Mouse (Mus musculus) E14TG2a.4 (cell line): ENCODE measurements at regions not wholly inside any gene's neighbourhood (a gene's known extent, or its start where the extent isn't known, plus 50 kb on each side); places are given as distances from the start of the nearest gene placed in this dataset.

Experiments
- CTCF ChIP-seq: conservative IDR thresholded peaks from 2 replicates; pipeline ENCODE4 v1.5.1; 2014; ENCODE audit warnings: low read length
- NANOG ChIP-seq: IDR thresholded peaks from 2 replicates; pipeline ENCODE4 v1.6.1; 2014; ENCODE audit warnings: borderline replicate concordance, low read length, mixed read lengths
- POU5F1 ChIP-seq: IDR thresholded peaks from 2 replicates; pipeline ENCODE4 v1.6.1; 2014; ENCODE audit warnings: low read length, borderline replicate concordance

GRCm38 (mm10) chr5:74801946-74802345 lies 99.2 kb upstream of the Lnx1 start:
- TF ChIP-seq CTCF (no peak), NANOG (no peak), POU5F1 (no peak)
